Mouse (Mus musculus): ENCODE results near the gene Cyp8b1.

Gene Cyp8b1

GRCm38 (mm10) chr9:121916102-121916501, at the start of gene Cyp8b1:
TSS of gene Cyp8b1 (minus strand) at chr9:121916305.
- in situ Hi-C loops (cut with MboI, MseI): no loop called here

- in situ Hi-C loops (cut with MboI, MseI): no loop called here
These were observed 48.8 kb upstream of the Cyp8b1 start for GRCm38 (mm10) chr9:121964941-121965340.

GRCm38 (mm10) chr9:121959966-121960635, 44.0 kb upstream of the Cyp8b1 start:
- in situ Hi-C loops (cut with MboI, MseI): no loop called here

- in situ Hi-C loops (cut with MboI, MseI): no loop called here
These were observed 36.5 kb upstream of the Cyp8b1 start for GRCm38 (mm10) chr9:121952596-121952995.

GRCm38 (mm10) chr9:121951114-121951423, 35.0 kb upstream of the Cyp8b1 start:
- in situ Hi-C loops (cut with MboI, MseI): no loop called here

GRCm38 (mm10) chr9:121950418-121951113, 34.5 kb upstream of the Cyp8b1 start, which contains the start of gene Fam198a:
TSS of gene Fam198a (plus strand) at chr9:121950988.
- in situ Hi-C loops (cut with MboI, MseI): no loop called here

GRCm38 (mm10) chr9:121948431-121948830, 32.3 kb upstream of the Cyp8b1 start:
- in situ Hi-C loops (cut with MboI, MseI): loop anchor here (5.0 kb wide), 1 partner anchor 34 kb away; no protein-coding TSS in a partner anchor

- in situ Hi-C loops (cut with MboI, MseI): loop anchor here (5.0 kb wide), 1 partner anchor 35 kb away; no protein-coding TSS in a partner anchor
These were observed 31.7 kb upstream of the Cyp8b1 start for GRCm38 (mm10) chr9:121947784-121948183.

- in situ Hi-C loops (cut with MboI, MseI): no loop called here
These were observed 27.5 kb upstream of the Cyp8b1 start for GRCm38 (mm10) chr9:121943628-121944027.

- in situ Hi-C loops (cut with MboI, MseI): no loop called here
These were observed 26.9 kb upstream of the Cyp8b1 start for GRCm38 (mm10) chr9:121943005-121943404.

GRCm38 (mm10) chr9:121937944-121938355, 21.8 kb upstream of the Cyp8b1 start:
- in situ Hi-C loops (cut with MboI, MseI): no loop called here

- in situ Hi-C loops (cut with MboI, MseI): no loop called here
These were observed 21.4 kb upstream of the Cyp8b1 start for GRCm38 (mm10) chr9:121937451-121937864.

GRCm38 (mm10) chr9:121936952-121937351, 20.8 kb upstream of the Cyp8b1 start:
- in situ Hi-C loops (cut with MboI, MseI): no loop called here

GRCm38 (mm10) chr9:121934856-121935255, 18.8 kb upstream of the Cyp8b1 start:
- in situ Hi-C loops (cut with MboI, MseI): no loop called here

- in situ Hi-C loops (cut with MboI, MseI): no loop called here
These were observed 12.4 kb upstream of the Cyp8b1 start for GRCm38 (mm10) chr9:121928498-121928897.

GRCm38 (mm10) chr9:121927721-121928120, 11.6 kb upstream of the Cyp8b1 start:
- in situ Hi-C loops (cut with MboI, MseI): no loop called here

- in situ Hi-C loops (cut with MboI, MseI): no loop called here
These were observed 10.7 kb upstream of the Cyp8b1 start for GRCm38 (mm10) chr9:121926634-121927405.

- in situ Hi-C loops (cut with MboI, MseI): no loop called here
These were observed 9.9 kb upstream of the Cyp8b1 start for GRCm38 (mm10) chr9:121925959-121926358.

- in situ Hi-C loops (cut with MboI, MseI): no loop called here
These were observed 8.9 kb upstream of the Cyp8b1 start for GRCm38 (mm10) chr9:121924901-121925560.

- in situ Hi-C loops (cut with MboI, MseI): no loop called here
These were observed 7.8 kb upstream of the Cyp8b1 start for GRCm38 (mm10) chr9:121923906-121924305.

GRCm38 (mm10) chr9:121923443-121923842, 7.3 kb upstream of the Cyp8b1 start:
- in situ Hi-C loops (cut with MboI, MseI): no loop called here

GRCm38 (mm10) chr9:121919027-121919501, 3.0 kb upstream of the Cyp8b1 start:
- in situ Hi-C loops (cut with MboI, MseI): no loop called here
